Mouse (Mus musculus): Measurements from ENCODE around the gene Nphs1.
"Not testable (repeated sequence)": the region's sequence is repeated elsewhere in the genome, so short reads cannot be mapped to it uniquely, and the experiment has no call there.

Gene Nphs1

DNA sequence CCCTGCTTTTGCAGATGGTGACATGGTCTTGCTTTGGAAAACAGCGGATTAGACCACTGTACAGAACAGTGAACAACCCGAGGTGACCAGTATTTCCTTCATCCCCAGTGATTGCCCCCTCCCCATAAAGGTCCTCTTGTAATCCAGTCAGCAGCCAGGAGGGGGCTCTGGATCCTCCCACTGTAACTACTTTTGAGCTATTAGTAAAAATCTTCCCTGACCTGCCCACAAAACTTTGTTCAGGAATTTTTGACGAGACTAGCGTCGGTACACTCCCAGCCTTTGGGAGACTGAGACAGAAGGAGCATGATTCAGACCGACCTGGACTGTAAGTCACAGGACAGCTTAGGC lies 32.8 kb downstream of the Nphs1 start:
- no peak for DNase-seq (ENCODE audit: extremely low spot score, low read depth, low spot score)

DNA sequence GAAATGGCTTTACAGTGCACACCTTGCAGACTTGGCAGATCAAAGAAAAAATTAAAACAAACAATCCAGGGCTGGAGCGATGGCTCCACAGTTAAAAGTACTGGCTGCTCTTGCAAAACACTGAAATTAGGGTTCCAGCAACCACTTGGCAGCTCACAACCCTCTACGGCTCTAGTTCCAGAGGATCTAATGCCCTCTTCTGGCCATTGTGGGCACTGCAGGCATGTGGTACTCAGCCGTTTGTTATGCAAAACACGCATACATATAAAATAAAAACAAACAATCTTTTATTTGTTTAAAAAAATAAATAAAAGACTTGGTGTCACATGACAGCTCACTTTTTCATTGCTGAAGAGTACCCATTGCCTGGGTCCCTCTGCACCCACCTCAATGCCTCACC lies 34.6 kb downstream of the Nphs1 start:
- DNase-seq (ENCODE audit: extremely low spot score, low read depth, low spot score), result peak; percentile 31

DNA sequence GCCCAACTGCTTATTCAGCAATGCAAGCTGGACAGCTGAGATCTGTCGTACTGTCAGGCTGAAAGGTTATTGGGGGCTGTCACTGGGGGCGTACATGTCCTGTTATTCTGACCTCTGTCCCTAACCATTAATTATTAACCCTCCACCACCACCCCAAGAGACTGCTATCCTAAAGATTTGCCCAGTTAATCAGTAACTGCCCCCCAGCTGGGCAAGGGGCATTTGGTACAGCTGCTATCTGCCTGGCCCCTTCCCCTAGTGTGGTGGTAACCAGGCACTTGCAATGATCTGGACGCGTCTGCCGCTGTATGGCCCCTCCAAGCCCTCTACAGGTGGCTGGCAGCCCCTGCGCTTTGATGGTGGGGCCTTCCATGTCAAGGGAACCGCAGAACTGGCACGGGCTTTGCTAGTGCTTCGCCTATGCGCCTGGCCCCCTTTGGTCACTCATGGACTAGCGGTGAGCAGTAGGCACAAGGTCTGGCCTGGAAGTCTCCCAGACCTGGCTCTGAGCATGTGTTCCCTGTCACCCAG lies 35.4 kb downstream of the Nphs1 start, which contains the start of gene Prodh2:
TSS of gene Prodh2 (plus strand) at position 222 of the 531 bp plus-strand sequence.
- no peak for DNase-seq (ENCODE audit: extremely low spot score, low read depth, low spot score)

- not testable (repeated sequence) for DNase-seq (ENCODE audit: extremely low spot score, low read depth, low spot score)
Measured at GRCm38 (mm10) chr7:30495506-30496042, 37.5 kb downstream of the Nphs1 start.

DNA sequence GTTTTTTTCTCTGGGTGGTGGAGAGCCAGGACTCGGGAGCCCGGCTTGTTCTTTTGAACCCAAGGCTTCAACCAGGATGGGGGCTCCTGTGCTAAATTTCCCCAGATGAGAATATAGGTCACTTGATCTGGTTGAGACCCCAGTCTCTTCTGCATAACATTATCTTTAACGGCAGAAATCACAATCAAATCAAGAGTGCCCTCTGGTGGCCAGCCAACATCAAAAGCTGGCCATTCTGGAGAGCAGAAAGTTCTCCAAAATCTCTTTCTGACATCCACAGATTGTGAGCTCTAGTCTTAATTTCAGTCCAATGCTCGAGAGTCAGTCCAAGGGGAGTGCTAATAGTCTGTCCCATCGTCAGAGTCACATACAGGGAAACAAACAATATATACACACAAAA lies 43.0 kb downstream of the Nphs1 start:
- not testable (repeated sequence) for DNase-seq (ENCODE audit: extremely low spot score, low read depth, low spot score)

DNA sequence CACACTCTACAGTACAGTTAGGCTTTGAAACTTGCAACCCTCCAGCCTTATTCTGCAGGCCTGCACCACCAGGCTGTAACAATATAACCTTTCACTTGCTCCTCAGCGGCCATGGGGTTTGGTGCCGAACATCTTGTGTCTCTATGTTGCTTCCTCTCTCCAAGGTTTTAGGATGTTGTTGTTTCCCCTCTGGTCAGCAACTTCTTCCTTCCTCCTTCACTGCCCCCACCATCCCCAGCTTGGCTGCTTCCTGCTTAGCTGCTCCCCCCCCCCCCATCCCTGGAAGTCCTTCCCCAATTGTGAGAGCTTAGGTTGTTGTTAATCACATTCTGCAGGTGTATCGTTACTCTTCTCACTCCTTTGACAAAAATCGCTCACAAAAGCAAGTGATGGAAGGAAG lies 49.9 kb downstream of the Nphs1 start:
- no peak for DNase-seq (ENCODE audit: extremely low spot score, low read depth, low spot score)

DNA sequence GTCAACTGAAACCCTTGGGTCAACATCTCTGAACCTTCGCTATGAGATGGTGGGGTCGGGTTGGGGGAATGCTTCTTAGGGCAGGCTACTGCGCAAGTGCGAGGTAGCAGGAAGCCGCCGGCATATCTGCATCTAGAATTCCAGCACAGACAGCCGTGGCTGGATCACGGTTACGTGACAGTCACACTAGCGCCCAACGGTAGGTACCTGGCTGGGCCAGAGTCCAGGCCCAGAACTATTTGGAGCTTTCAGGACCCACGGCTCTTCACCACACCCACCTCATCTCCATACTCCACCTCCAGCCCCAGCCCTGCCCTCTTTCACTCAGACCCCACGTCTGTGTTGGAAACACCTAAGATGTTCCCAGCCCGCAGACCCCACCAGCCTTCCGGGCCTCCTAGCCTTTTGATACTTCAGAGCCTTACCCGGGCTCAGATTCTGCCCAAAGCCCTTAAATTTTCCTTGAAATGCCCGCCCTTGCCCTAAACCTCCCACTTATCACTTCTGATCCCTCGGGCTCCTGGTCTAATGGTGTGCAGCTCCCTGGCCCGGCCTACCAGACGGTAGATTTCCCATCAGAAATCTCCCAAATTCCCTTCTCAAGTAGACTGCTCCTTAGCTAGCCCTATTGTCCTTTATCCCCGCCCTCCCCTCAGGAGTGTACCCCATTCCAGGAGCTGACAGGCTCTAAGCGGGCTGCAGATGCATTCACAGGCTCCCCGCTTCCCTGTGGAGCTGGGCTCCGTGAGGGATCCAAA lies 57.1 kb downstream of the Nphs1 start:
- no peak for DNase-seq (ENCODE audit: extremely low spot score, low read depth, low spot score)

DNA sequence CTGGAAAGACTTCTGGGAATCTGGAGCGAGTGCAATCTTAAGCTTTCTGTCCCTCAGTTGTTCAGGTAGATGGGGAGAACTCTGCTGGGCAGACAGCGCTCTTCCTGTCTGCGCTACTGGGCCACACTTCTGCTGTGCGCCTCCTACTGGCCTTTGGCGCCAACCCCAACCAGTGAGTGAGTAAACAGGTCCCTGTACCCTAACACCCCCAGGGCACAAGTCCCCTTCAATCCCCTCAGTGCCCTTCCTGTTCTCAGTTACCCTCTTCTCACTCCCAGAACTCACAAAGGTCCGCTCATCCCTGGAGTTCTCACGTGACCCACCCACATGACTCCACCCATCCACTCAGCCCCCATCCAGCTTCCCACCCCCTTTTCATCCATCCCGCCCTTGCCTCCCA lies 60.2 kb downstream of the Nphs1 start:
- no peak for DNase-seq (ENCODE audit: extremely low spot score, low read depth, low spot score)

DNA sequence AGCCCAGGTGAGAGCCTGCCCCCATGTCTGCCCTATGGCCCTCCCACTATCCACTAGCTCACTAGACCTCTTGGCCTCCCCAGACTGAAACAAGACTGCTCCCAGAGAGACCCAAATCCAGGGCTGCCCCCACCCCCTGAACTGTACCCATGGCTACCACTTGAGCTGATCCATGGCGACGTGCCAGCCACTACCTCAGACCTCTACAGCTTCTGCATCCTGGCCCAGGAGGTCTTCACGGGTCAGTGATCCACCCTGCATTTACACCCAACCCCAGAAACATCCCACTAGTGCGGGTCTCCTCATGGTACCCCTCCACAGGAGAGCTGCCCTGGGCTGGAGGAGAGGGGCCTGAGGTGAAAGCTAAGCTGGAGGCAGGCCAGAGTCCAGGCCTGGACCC lies 62.3 kb downstream of the Nphs1 start:
- no peak for DNase-seq (ENCODE audit: extremely low spot score, low read depth, low spot score)

DNA sequence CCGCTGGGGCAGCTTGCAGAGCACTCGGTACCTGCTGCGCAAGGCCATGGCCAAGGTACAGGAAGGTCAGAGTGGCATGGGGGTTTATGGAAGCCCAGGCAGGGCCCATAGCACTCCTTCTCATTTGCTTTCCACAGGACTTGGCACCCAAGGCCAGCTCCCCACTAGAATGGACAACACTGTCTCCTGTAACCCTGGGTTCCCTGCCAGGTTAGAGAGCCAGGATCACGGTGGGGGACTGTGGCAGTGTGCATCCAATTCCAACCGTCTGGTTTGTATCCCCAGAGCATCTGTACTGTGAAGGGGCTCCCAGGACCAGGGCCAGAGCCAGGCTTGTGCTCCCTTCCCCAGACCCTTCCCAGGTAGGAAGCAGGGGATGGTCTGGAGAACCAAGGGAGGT lies 62.7 kb downstream of the Nphs1 start:
- DNase-seq (ENCODE audit: extremely low spot score, low read depth, low spot score), result no peak

- no peak for DNase-seq (ENCODE audit: extremely low spot score, low read depth, low spot score)
Measured at GRCm38 (mm10) chr7:30522871-30523270, 64.8 kb downstream of the Nphs1 start.

- DNase-seq (ENCODE audit: extremely low spot score, low read depth, low spot score), result no peak
Measured at GRCm38 (mm10) chr7:30524487-30524886, 66.4 kb downstream of the Nphs1 start.

DNA sequence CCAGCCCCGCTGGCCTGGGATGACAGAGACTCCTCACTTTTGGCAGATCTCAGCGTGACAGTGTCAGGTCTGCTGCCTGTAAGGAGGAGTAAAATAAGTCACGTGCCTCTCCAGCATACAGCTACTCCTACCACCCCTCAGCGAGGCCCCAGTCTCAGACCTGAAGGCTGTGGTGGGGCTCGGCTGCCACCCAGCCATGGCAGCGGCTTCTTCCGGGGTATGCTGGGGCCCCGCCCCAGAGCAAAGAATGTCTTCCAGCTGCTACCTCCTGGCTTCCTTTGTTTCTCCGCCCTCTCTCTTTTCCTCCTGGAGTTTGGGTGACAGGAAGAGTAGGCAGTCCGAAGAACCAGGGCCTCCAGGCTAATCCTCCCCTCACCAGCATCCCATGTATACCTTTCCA lies 67.8 kb downstream of the Nphs1 start:
- DNase-seq (ENCODE audit: extremely low spot score, low read depth, low spot score), result no peak

DNA sequence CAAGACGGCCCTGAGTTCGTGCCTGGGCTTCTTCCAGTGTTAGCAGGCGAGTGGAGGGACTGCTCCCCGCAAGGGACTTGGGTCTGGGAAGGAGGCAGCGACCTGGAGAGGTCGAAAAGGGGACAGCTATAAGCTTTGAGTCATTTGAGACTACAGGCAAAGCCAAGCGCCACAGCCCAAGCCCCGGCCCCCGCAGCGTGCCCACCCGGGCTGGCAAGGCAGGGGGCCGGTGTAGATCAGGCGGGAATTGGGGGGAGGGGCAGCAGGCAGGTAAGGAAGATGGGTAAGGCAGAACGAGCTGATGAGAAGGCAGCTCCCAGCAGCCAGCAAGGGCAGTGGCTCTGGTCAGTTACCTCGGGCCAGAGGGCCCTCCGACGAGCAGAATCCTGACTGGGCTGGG lies 68.3 kb downstream of the Nphs1 start:
- DNase-seq (ENCODE audit: extremely low spot score, low read depth, low spot score), result no peak

- no peak for DNase-seq (ENCODE audit: extremely low spot score, low read depth, low spot score)
Measured at GRCm38 (mm10) chr7:30526981-30527380, 68.9 kb downstream of the Nphs1 start.

- no peak for DNase-seq (ENCODE audit: extremely low spot score, low read depth, low spot score)
Measured at GRCm38 (mm10) chr7:30531291-30531815, 73.2 kb downstream of the Nphs1 start.

DNA sequence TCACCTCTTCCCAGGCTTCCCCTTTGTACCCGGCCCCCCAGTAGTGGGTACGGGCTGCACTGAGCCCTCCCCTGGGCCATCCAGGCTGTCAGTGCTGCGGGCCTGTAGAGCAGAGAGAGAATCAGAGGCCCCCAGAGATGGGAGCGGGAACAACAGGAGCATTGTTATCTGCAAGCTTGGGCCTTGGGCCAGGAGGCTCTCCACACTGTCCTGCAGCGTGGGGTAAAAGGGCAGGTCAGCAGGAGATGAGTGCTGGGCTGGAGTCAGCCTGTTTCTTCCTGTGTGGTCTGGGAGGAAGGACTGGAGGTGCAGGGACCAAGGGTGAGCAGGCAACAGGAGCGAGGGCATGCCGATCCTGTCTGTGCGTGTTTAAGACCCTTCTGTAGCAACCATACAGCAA lies 74.8 kb downstream of the Nphs1 start:
- no peak for DNase-seq (ENCODE audit: extremely low spot score, low read depth, low spot score)

GRCm38 (mm10) chr7:30533941-30534632 lies 76.0 kb downstream of the Nphs1 start:
- no peak for DNase-seq (ENCODE audit: extremely low spot score, low read depth, low spot score)

DNA sequence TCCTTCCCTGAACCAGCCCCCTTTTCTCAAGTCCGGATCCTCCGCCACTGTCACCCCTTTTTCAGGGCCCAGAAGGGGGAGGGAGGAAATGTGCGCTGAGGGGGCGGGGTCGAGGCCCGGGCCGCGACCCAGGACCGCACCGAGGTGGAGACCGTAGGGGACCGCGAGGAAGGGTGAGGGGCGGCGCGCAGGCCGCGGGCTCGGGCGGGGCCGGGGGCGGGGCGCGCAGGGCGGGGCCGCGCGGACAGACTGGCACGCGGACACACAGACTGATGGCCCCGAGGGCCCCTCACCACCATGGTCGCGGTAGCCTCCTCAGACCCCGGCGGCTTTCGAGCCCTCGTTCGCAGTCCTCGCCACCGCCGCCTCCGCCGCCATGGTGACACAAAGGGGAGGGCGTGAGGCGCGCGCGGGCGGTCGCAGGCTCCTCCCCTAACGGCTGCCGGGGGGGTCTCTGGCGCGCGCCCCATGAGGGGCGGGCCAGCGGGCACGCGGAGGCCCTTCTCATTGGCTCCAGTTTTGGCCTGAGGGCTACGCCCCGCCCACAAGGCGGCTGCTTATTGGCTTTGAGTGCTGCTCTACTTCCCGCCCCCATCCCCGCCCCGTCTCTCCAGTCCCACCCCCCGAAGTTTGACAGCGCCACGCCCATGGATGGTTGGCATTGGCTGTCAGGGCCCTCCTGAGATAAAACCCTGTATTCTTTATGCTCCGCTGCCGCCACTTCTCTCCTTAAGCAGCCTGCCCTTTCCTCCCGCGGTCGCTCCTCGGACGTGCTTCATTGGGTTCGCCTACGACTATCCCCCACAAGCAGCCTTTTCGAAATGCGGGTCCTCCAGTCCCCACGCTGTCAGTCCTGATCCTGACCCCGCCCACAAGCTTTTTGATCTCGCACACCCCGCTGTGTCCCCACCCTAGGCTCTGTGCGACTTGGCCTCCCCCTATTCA lies 76.8 kb downstream of the Nphs1 start, which contains the start of gene Arhgap33:
TSS of gene Arhgap33 (minus strand) at position 428 of the 945 bp plus-strand sequence.
- DNase-seq (ENCODE audit: extremely low spot score, low read depth, low spot score), result peak; percentile 92
